Mouse (Mus musculus) embryonic facial prominence, embryonic 15.5 days (tissue): ENCODE data around the gene Bco2. TPM values are rescaled to one million over a fixed set of nuclear protein-coding genes. Genes with fewer than 3 reads are reported as not detected.

Source experiments
- ATAC-seq: fragments of 200-750 bp; cut with Nextera tagmentation; 2 replicates; pipeline ENCODE4 v1.8.0; 2017; ENCODE audit warnings: low read depth, moderate TSS enrichment; ENCODE audit not compliant: insufficient number of reproducible peaks, low FRiP score, low TSS enrichment
- H3K27ac ChIP-seq: fragments of 300-500 bp; sonication (generic); replicated peaks from 2 replicates; pipeline ENCODE4 v1.5.1; 2015; ENCODE audit warnings: mild to moderate bottlenecking, inconsistent platforms
- H3K27me3 ChIP-seq: fragments of 300-500 bp; sonication (generic); 2 replicates; pipeline ENCODE4 v1.6.1; 2015; ENCODE audit warnings: inconsistent platforms
- H3K36me3 ChIP-seq: fragments of 300-500 bp; sonication (generic); 2 replicates; pipeline ENCODE4 v1.6.1; 2015; ENCODE audit warnings: mild to moderate bottlenecking, inconsistent platforms
- H3K4me1 ChIP-seq: fragments of 300-500 bp; sonication (generic); 2 replicates; pipeline ENCODE4 v1.6.1; 2015; ENCODE audit warnings: inconsistent platforms
- H3K4me2 ChIP-seq: fragments of 300-500 bp; sonication (generic); replicated peaks from 2 replicates; pipeline ENCODE4 v1.6.1; 2015; ENCODE audit warnings: mild to moderate bottlenecking, inconsistent platforms
- H3K4me3 ChIP-seq: fragments of 300-500 bp; sonication (generic); replicated peaks from 2 replicates; pipeline ENCODE4 v1.5.1; 2015; ENCODE audit warnings: mild to moderate bottlenecking, inconsistent platforms
- H3K9ac ChIP-seq: fragments of 300-500 bp; sonication (generic); 2 replicates; pipeline ENCODE4 v1.6.1; 2015; ENCODE audit warnings: inconsistent platforms
- H3K9me3 ChIP-seq: fragments of 300-500 bp; sonication (generic); replicated peaks from 2 replicates; pipeline ENCODE4 v1.6.1; 2016; ENCODE audit warnings: inconsistent platforms
- WGBS: fragments of 180-500 bp; shearing (Covaris S2); methylation state at CpG from one replicate; pipeline ENCODE4 v1.1.7; 2015; 5-methylcytosine and 5-hydroxymethylcytosine counted together
- polyA plus RNA-seq: library from polyadenylated mRNA; unstranded; fragments of >200 nt; fragmentation: Nextera tagmentation; extraction: Ambion mirVana; gene quantifications from 2 replicates; pipeline ENCODE4 v1.2.1, GENCODE M21; 2015

Gene Bco2
- polyA plus RNA-seq, 1 experiment from 2014 or later, result 0.52 TPM

GRCm38 (mm10) chr9:50590856-50591518 is 36.0 kb upstream of the Bco2 start:
- no peak overlapping the region for H3K9ac ChIP-seq
- no peak for ATAC-seq

GRCm38 (mm10) chr9:50586955-50587354 is 32.0 kb upstream of the Bco2 start:
- H3K36me3 ChIP-seq, result no peaks in the 10 kb centered on the region
- ATAC-seq, result no peak
- H3K9ac ChIP-seq, result no peak overlapping the region
- no peak overlapping the region for H3K4me2 ChIP-seq
- no peaks in the 10 kb centered on the region for H3K9me3 ChIP-seq
- H3K27ac ChIP-seq, result no peak overlapping the region
- no peaks in the 10 kb centered on the region for H3K4me1 ChIP-seq
- WGBS, result 72% methylated on average over 4 of the region's 4 CpGs
- no peak overlapping the region for H3K4me3 ChIP-seq
- H3K27me3 ChIP-seq, result no peaks in the 10 kb centered on the region

More at GRCm38 (mm10) chr9:50590856-50591518, 36.0 kb upstream of the Bco2 start:
- Histone ChIP-seq H3K4me1 (no peaks in the 10 kb centered on the region), H3K27me3 (no peaks in the 10 kb centered on the region), H3K27ac (no peak overlapping the region), H3K4me2 (no peak overlapping the region), H3K9me3 (no peaks in the 10 kb centered on the region), H3K36me3 (peaks cover 12% of the 10 kb centered on the region), H3K4me3 (no peak overlapping the region)
- 68% methylated on average over 10 of the region's 10 CpGs for WGBS

DNA sequence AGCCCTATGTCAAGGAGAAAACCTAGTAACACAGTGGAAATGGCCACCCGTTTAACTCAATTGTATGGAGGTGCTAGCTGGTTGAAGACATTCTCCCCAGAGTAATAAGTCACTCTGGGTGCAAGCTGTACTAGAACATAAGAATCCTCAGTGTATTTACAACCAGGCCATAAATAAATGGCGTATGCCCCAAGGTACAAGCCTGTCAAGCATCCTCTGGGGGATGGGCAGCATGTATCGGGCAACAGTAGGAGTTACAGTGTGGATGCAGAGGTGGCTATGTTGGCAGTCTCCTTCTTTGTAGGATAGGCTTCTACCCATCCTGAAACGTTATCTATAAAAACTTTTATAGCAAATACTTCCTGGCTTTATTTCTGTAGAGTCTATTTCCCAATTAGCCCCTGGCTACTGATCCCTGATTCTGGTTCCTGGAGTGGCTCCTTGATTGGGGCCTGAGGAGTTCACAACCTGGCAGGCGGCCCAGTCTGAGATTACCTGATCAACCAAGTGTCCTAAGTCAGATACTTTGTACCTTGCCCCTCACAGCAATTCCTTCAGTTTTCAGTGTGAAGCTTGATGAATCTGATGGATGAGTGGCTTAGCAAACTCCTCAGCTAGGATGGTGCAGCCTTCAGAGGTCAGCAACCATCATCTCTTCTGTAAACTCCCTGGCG is 30.3 kb upstream of the Bco2 start:
- H3K9ac ChIP-seq, result no peak overlapping the region
- H3K4me3 ChIP-seq, result no peak overlapping the region
- H3K27ac ChIP-seq, result no peak overlapping the region
- H3K36me3 ChIP-seq, result no peaks in the 10 kb centered on the region
- ATAC-seq, result no peak
- H3K4me2 ChIP-seq, result no peak overlapping the region
- no peaks in the 10 kb centered on the region for H3K27me3 ChIP-seq
- no peaks in the 10 kb centered on the region for H3K9me3 ChIP-seq
- WGBS, result 76% methylated on average over 6 of the region's 6 CpGs
- H3K4me1 ChIP-seq, result no peaks in the 10 kb centered on the region

DNA sequence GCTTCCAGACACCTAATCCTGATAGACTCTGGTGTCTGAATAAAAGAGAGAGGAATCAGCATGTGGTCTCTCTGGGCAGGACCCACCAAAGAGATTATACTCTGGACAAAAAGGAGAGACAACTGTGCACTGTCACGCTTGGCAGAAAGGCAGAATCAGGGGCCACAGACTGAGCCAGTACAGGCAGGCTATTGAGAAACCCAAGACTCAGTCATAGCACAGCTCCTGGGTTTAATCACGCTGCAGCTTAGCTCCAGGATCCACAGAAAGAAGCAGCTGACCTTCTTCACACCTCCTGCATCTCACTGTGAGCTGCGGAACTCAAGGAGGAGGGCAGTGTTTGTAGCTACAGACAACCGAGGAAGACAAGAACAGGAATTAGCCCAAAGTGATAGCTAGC is 25.4 kb upstream of the Bco2 start:
- H3K4me3 ChIP-seq, result no peak overlapping the region
- no peaks in the 10 kb centered on the region for H3K9me3 ChIP-seq
- no peak overlapping the region for H3K9ac ChIP-seq
- WGBS, result 41% methylated on average over 4 of the region's 4 CpGs
- H3K4me2 ChIP-seq, result no peak overlapping the region
- H3K27ac ChIP-seq, result no peak overlapping the region
- no peaks in the 10 kb centered on the region for H3K36me3 ChIP-seq
- H3K4me1 ChIP-seq, result no peaks in the 10 kb centered on the region
- H3K27me3 ChIP-seq, result no peaks in the 10 kb centered on the region
- ATAC-seq, result no peak

GRCm38 (mm10) chr9:50569599-50570525 is 14.9 kb upstream of the Bco2 start:
- Histone ChIP-seq H3K27ac (no peak overlapping the region), H3K36me3 (no peaks in the 10 kb centered on the region), H3K27me3 (no peaks in the 10 kb centered on the region), H3K4me1 (no peaks in the 10 kb centered on the region), H3K4me2 (no peak overlapping the region), H3K9ac (no peak overlapping the region), H3K9me3 (no peaks in the 10 kb centered on the region), H3K4me3 (no peak overlapping the region)
- 75% methylated on average over 10 of the region's 10 CpGs for WGBS
- no peak for ATAC-seq

DNA sequence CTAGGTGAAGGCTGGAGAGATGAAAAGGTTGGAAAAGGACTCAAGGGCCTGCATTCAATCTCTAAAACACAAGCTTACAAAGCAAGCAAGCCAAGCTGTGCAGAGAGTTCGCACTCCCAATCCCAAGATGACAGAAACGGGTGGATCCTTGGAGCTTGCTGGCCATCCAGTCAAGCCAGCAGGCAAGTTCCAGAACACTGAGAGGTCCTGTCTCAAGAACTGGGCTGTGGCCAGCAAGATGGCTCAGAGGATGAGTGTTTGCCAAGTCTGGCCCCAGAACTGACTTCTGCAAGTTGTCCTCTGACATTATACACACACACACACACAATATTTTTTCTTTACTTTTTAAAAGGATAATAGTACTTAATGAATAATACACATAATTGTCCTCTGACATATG is 12.9 kb upstream of the Bco2 start:
- Histone ChIP-seq H3K36me3 (no peaks in the 10 kb centered on the region), H3K4me3 (no peak overlapping the region), H3K4me1 (no peaks in the 10 kb centered on the region), H3K4me2 (no peak overlapping the region), H3K9me3 (no peaks in the 10 kb centered on the region), H3K27me3 (no peaks in the 10 kb centered on the region), H3K9ac (no peak overlapping the region), H3K27ac (no peak overlapping the region)
- WGBS, result 85% methylated on average over 2 of the region's 2 CpGs
- no peak for ATAC-seq

DNA sequence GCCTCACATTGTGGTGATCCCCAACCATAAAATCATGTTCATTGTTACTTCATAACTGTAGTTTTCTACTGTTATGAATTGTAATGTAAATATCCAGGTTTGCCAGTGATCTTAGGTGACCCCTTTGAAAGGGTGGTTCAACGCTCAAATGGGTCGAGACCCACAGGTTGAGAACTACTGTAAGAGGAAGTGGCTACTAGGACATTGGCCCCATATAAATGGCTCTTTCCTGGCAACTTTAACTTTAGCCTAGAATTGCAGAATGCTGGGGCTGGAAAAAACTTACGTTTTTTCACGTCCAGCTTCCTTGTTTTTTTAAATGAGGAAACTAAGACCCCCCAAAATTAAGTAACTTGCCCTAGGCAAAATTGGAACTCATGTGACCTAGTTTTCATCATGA is 12.4 kb upstream of the Bco2 start:
- WGBS, result 82% methylated on average over 4 of the region's 4 CpGs
- Histone ChIP-seq H3K9me3 (no peaks in the 10 kb centered on the region), H3K36me3 (no peaks in the 10 kb centered on the region), H3K27ac (no peak overlapping the region), H3K27me3 (no peaks in the 10 kb centered on the region), H3K9ac (no peak overlapping the region), H3K4me3 (no peak overlapping the region), H3K4me2 (no peak overlapping the region), H3K4me1 (no peaks in the 10 kb centered on the region)
- ATAC-seq, result no peak

DNA sequence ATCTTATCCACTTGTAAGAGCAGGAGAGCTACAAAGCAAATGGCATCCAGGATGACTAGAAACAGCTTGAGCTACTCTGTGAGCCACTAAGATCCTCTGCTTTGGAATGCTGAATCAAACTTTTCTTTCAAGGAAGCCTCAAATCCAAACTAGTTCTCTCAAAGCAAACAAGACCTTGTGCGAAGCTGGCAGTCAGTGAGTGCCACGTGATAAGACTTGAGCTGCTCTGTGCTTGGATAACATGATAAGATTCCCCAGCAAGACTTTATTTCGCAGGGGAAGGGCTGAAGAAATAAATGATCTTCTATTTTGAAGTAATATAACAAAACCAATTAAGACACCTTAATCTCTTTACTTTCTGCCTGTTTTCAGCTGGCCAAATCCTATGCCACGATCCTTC is 11.0 kb upstream of the Bco2 start:
- Histone ChIP-seq H3K27me3 (no peaks in the 10 kb centered on the region), H3K4me1 (no peaks in the 10 kb centered on the region), H3K9ac (no peak overlapping the region), H3K9me3 (no peaks in the 10 kb centered on the region), H3K4me3 (no peak overlapping the region), H3K4me2 (no peak overlapping the region), H3K36me3 (no peaks in the 10 kb centered on the region), H3K27ac (no peak overlapping the region)
- no peak for ATAC-seq
- 69% methylated on average over 4 of the region's 4 CpGs for WGBS

- H3K4me1 ChIP-seq, result no peaks in the 10 kb centered on the region
- H3K4me3 ChIP-seq, result no peak overlapping the region
- no peaks in the 10 kb centered on the region for H3K9me3 ChIP-seq
- no peaks in the 10 kb centered on the region for H3K27me3 ChIP-seq
- WGBS, result 73% methylated on average over 7 of the region's 7 CpGs
- H3K9ac ChIP-seq, result no peak overlapping the region
- no peak for ATAC-seq
- H3K27ac ChIP-seq, result no peak overlapping the region
- no peak overlapping the region for H3K4me2 ChIP-seq
- H3K36me3 ChIP-seq, result no peaks in the 10 kb centered on the region
These were observed 10.2 kb upstream of the Bco2 start for GRCm38 (mm10) chr9:50565173-50565572.

GRCm38 (mm10) chr9:50561918-50562360 is 7.0 kb upstream of the Bco2 start:
- Histone ChIP-seq H3K27me3 (no peaks in the 10 kb centered on the region), H3K27ac (no peak overlapping the region), H3K9me3 (no peaks in the 10 kb centered on the region), H3K4me2 (no peak overlapping the region), H3K36me3 (no peaks in the 10 kb centered on the region), H3K4me3 (no peak overlapping the region), H3K9ac (no peak overlapping the region), H3K4me1 (no peaks in the 10 kb centered on the region)
- ATAC-seq, result no peak
- 83% methylated on average over 2 of the region's 2 CpGs for WGBS

- no peaks in the 10 kb centered on the region for H3K27me3 ChIP-seq
- no peak within 1 kb of the TSS for H3K4me3 ChIP-seq
- H3K27ac ChIP-seq, result no peak within 1 kb of the TSS
- ATAC-seq, result no peak
- no peak within 1 kb of the TSS for H3K4me2 ChIP-seq
- 90% methylated on average over 38 of the region's 38 CpGs for WGBS
- no peak within 1 kb of the TSS for H3K9ac ChIP-seq
- H3K9me3 ChIP-seq, result no peaks in the 10 kb centered on the region
- no peaks in the 10 kb centered on the region for H3K4me1 ChIP-seq
- H3K36me3 ChIP-seq, result no peaks in the 10 kb centered on the region
These were observed 6.3 kb upstream of the Bco2 start, which contains the start of gene Tex12 for GRCm38 (mm10) chr9:50561145-50561917. Gene Tex12, minus strand, starts transcription at chr9:50561325.
